Mouse (Mus musculus) limb, embryonic 15.5 days (tissue): Measurements from ENCODE around the gene Foxk1. TPM values are rescaled to one million over a fixed set of nuclear protein-coding genes. Genes with fewer than 3 reads are reported as not detected.

Source experiments
- ATAC-seq: fragments of 200-750 bp; cut with Nextera tagmentation; 2 replicates; pipeline ENCODE4 v1.8.0; 2017; ENCODE audit warnings: low read depth, moderate TSS enrichment; ENCODE audit not compliant: insufficient number of reproducible peaks, low FRiP score, low TSS enrichment
- H3K27ac ChIP-seq: fragments of 300-500 bp; sonication (generic); 2 replicates; pipeline ENCODE4 v1.5.1; 2015; ENCODE audit warnings: moderate library complexity, mild to moderate bottlenecking, inconsistent platforms
- H3K27me3 ChIP-seq: fragments of 300-500 bp; sonication (generic); 2 replicates; pipeline ENCODE4 v1.6.1; 2015; ENCODE audit warnings: inconsistent platforms
- H3K36me3 ChIP-seq: fragments of 300-500 bp; sonication (generic); 2 replicates; pipeline ENCODE4 v1.6.1; 2015; ENCODE audit warnings: inconsistent platforms
- H3K4me1 ChIP-seq: fragments of 300-500 bp; sonication (generic); 2 replicates; pipeline ENCODE4 v1.6.1; 2015; ENCODE audit warnings: inconsistent platforms
- H3K4me2 ChIP-seq: fragments of 300-500 bp; sonication (generic); 2 replicates; pipeline ENCODE4 v1.6.1; 2015; ENCODE audit warnings: mild to moderate bottlenecking, inconsistent platforms
- H3K4me3 ChIP-seq: fragments of 300-500 bp; sonication (generic); 2 replicates; pipeline ENCODE4 v1.5.1; 2015; ENCODE audit warnings: mild to moderate bottlenecking, inconsistent platforms
- H3K9ac ChIP-seq: fragments of 300-500 bp; sonication (generic); 2 replicates; pipeline ENCODE4 v1.6.1; 2015; ENCODE audit warnings: inconsistent platforms
- H3K9me3 ChIP-seq: fragments of 300-500 bp; sonication (generic); 2 replicates; pipeline ENCODE4 v1.6.1; 2016; ENCODE audit warnings: inconsistent platforms
- WGBS: fragments of 180-500 bp; shearing (Covaris S2); methylation state at CpG from one replicate; pipeline ENCODE4 v1.1.7; 2015; 5-methylcytosine and 5-hydroxymethylcytosine counted together
- polyA plus RNA-seq: library from polyadenylated mRNA; unstranded; fragments of >200 nt; fragmentation: Nextera tagmentation; extraction: Ambion mirVana; gene quantifications from 2 replicates; pipeline ENCODE4 v1.2.1, GENCODE M21; 2015

Gene Foxk1
- polyA plus RNA-seq, 1 experiment from 2014 or later: 5.3 TPM

DNA sequence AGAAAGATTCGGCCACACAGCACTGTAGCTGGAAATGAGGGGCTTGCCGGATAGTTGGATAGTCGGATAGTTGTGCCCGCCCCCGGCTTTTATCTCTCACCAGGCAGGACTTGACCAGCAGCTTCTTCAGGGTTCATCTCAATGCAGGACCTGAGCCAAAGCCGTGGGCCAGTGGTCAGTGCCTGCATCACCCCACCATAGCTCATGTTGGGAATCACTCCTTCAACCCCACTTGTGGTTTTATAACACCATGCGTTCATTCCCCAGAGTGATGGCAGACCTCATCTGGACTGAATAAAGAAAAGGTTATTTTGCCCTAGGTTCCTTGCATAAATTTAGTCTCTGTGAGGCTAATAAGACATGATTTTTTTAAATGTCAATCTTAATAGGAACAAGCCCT lies 9.1 kb downstream of the Foxk1 start:
- no peak for ATAC-seq
- peaks cover 17% of the 10 kb centered on the region for H3K36me3 ChIP-seq
- H3K9me3 ChIP-seq: no peaks in the 10 kb centered on the region
- 37% methylated on average over 7 of the region's 7 CpGs for WGBS
- no peak overlapping the region for H3K4me3 ChIP-seq
- no peak overlapping the region for H3K27ac ChIP-seq
- no peak overlapping the region for H3K4me2 ChIP-seq
- H3K9ac ChIP-seq: no peak overlapping the region
- peaks cover 56% of the 10 kb centered on the region for H3K4me1 ChIP-seq
- no peaks in the 10 kb centered on the region for H3K27me3 ChIP-seq

DNA sequence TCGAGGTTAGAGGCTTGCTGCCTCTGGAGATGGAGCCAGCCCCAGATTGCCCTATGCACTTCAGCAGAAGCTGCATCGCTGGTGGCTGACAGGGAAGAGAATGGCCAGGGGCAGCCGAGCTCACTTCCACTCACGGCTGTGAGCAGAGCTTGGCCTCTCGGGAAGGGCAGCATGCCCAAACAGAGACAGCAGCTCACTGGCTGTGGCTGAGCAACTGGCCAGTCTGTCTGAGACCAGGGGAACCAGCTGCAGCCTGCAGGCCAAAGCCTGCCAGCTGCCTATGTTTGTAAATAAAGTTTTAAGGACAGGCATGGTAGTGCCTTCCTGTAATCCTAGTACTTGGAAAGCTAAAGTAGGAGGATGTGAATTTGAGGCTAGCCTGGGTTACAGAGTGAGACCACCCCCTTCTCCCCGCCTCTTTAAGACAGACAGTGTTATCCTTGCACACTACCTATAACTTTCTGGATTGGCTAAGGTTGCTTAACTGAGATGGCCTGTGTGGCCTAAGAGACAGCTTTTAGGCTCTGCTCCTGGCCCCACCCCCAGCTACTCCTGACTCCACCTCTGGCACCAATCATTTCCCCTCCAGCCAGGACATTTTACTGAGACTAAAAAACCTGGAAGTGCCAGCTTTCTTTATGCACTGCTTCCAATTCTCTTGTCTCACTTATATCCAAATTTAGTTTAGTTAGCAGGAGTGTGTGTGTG lies 11.5 kb downstream of the Foxk1 start:
- Histone ChIP-seq H3K9me3 (no peaks in the 10 kb centered on the region), H3K9ac (no peak overlapping the region), H3K27ac (peak overlapping the region; percentile 28), H3K36me3 (peaks cover 2% of the 10 kb centered on the region; the same call in 1 of the 2 replicates), H3K4me3 (no peak overlapping the region), H3K27me3 (no peaks in the 10 kb centered on the region), H3K4me2 (no peak overlapping the region), H3K4me1 (peaks cover 56% of the 10 kb centered on the region)
- WGBS: 49% methylated on average over 6 of the region's 6 CpGs
- no peak for ATAC-seq

- no peaks in the 10 kb centered on the region for H3K9me3 ChIP-seq
- peaks cover 56% of the 10 kb centered on the region for H3K4me1 ChIP-seq
- peaks cover 6% of the 10 kb centered on the region; the same call in 1 of the 2 replicates for H3K36me3 ChIP-seq
- H3K9ac ChIP-seq: no peak overlapping the region
- WGBS: 47% methylated on average over 9 of the region's 9 CpGs
- ATAC-seq: no peak
- no peaks in the 10 kb centered on the region for H3K27me3 ChIP-seq
- H3K27ac ChIP-seq: no peak overlapping the region
- H3K4me3 ChIP-seq: no peak overlapping the region
- no peak overlapping the region for H3K4me2 ChIP-seq
These were observed 12.6 kb downstream of the Foxk1 start for GRCm38 (mm10) chr5:142413723-142414445.

DNA sequence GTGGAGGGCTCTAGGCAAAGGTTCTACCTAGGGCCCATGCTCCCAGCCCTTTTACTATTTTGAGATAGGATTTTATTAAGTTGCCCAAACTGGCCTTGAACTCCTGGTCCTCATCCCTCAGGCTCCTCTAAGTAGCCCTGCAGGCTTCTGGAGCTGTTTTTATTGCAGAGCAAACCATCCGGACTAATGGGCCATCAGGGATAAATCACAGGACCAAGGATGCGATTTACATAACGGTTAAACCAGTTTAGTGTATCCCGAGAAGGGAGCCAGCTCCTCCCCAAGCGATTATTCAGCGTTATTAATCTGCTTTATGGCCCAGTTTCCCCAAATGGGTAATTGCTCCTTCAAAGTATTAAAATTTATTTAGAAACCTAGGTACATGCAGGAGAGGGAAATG lies 14.1 kb downstream of the Foxk1 start:
- Histone ChIP-seq H3K9me3 (no peaks in the 10 kb centered on the region), H3K36me3 (peaks cover 20% of the 10 kb centered on the region; the same call in 1 of the 2 replicates), H3K4me2 (no peak overlapping the region), H3K9ac (no peak overlapping the region), H3K27me3 (no peaks in the 10 kb centered on the region), H3K4me3 (no peak overlapping the region), H3K4me1 (peaks cover 45% of the 10 kb centered on the region), H3K27ac (no peak overlapping the region)
- no peak for ATAC-seq
- WGBS: 22% methylated on average over 6 of the region's 6 CpGs

GRCm38 (mm10) chr5:142416070-142416775 lies 14.9 kb downstream of the Foxk1 start:
- Histone ChIP-seq H3K4me1 (peaks cover 41% of the 10 kb centered on the region), H3K9ac (no peak overlapping the region), H3K27me3 (no peaks in the 10 kb centered on the region), H3K4me3 (no peak overlapping the region), H3K4me2 (no peak overlapping the region), H3K36me3 (peaks cover 22% of the 10 kb centered on the region; the same call in 1 of the 2 replicates), H3K27ac (no peak overlapping the region), H3K9me3 (no peaks in the 10 kb centered on the region)
- 37% methylated on average over 14 of the region's 14 CpGs for WGBS
- ATAC-seq: no peak

DNA sequence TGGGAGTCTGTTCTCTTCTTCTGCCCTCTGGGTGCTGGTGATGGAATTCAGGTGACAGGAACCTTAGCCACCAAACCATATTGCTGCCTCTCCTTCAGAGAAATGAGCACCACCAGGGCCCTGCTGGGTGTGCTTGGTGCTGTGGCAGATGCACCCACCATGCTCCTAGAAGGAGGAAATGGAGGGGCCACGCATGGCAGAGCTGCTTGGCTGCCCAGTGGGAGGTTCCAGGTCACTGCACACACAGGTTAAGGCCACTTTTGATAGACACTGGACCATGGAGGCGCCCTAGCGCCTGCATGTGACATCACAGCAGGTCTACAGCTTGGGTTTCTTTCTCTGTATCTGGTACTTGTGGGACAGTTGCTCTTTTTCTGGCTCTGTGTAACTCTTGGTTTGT lies 15.8 kb downstream of the Foxk1 start:
- no peak overlapping the region for H3K4me2 ChIP-seq
- WGBS: 85% methylated on average over 3 of the region's 3 CpGs
- ATAC-seq: no peak
- peaks cover 30% of the 10 kb centered on the region; the same call in 1 of the 2 replicates for H3K36me3 ChIP-seq
- no peak overlapping the region for H3K9ac ChIP-seq
- H3K4me1 ChIP-seq: peaks cover 41% of the 10 kb centered on the region
- H3K27me3 ChIP-seq: no peaks in the 10 kb centered on the region
- no peak overlapping the region for H3K4me3 ChIP-seq
- no peak overlapping the region for H3K27ac ChIP-seq
- H3K9me3 ChIP-seq: no peaks in the 10 kb centered on the region

DNA sequence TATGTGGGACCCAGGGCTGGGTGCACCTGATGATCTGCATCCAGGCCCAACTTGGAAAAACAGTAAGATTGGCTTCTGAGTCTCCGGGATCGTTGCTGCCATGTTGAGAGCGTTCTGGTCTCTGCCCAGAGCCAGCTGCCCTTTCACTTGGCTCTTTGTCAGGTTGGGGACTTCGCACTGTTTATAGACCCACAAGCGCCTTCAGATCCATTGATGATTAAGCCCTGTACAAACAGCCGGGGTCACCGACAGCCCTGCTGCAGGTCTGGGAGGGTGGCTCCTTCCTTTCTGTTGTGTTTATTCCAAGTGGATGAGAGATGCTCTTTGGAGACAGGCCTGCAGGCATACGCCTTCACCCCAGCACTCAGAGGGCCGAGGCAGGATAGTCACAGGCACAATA lies 16.6 kb downstream of the Foxk1 start:
- Histone ChIP-seq H3K4me3 (no peak overlapping the region), H3K27me3 (no peaks in the 10 kb centered on the region), H3K36me3 (peaks cover 33% of the 10 kb centered on the region; the same call in 1 of the 2 replicates), H3K4me2 (no peak overlapping the region), H3K9ac (no peak overlapping the region), H3K9me3 (no peaks in the 10 kb centered on the region), H3K4me1 (peaks cover 34% of the 10 kb centered on the region), H3K27ac (no peak overlapping the region)
- 76% methylated on average over 9 of the region's 9 CpGs for WGBS
- ATAC-seq: no peak

GRCm38 (mm10) chr5:142418419-142418818 lies 17.1 kb downstream of the Foxk1 start:
- Histone ChIP-seq H3K36me3 (peaks cover 33% of the 10 kb centered on the region; the same call in 1 of the 2 replicates), H3K27me3 (no peaks in the 10 kb centered on the region), H3K9me3 (no peaks in the 10 kb centered on the region), H3K4me3 (no peak overlapping the region), H3K9ac (no peak overlapping the region), H3K4me1 (peaks cover 29% of the 10 kb centered on the region), H3K27ac (no peak overlapping the region), H3K4me2 (no peak overlapping the region)
- 93% methylated on average over 4 of the region's 4 CpGs for WGBS
- ATAC-seq: no peak

- Histone ChIP-seq H3K4me3 (no peak overlapping the region), H3K9me3 (no peaks in the 10 kb centered on the region), H3K4me1 (peaks cover 28% of the 10 kb centered on the region), H3K27ac (no peak overlapping the region), H3K4me2 (no peak overlapping the region), H3K27me3 (no peaks in the 10 kb centered on the region), H3K36me3 (peaks cover 33% of the 10 kb centered on the region; the same call in 1 of the 2 replicates), H3K9ac (no peak overlapping the region)
- WGBS: 94% methylated on average over 4 of the region's 4 CpGs
- ATAC-seq: no peak
These were observed 19.0 kb downstream of the Foxk1 start for GRCm38 (mm10) chr5:142420317-142420716.

DNA sequence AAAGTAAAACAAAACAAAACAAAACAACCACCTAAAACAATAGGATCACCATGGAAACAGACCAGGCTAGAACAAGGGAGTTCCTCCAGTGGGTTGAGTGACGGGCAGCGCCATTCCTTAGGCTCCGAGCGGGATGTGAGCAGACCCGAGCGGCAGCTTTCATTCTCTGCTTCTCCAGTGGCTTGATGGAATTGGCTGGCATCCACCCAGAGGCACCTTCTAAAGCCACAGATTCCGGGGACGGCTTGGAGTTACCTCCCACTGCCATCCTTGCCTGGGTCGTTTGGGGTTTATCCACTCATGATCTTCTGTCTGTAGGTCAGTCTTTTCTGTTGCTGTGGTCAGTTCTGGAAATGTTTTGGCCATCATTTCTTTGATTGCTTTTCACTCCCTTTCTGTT lies 19.6 kb downstream of the Foxk1 start:
- H3K4me3 ChIP-seq: no peak overlapping the region
- WGBS: 85% methylated on average over 9 of the region's 9 CpGs
- H3K36me3 ChIP-seq: peaks cover 33% of the 10 kb centered on the region; the same call in 1 of the 2 replicates
- H3K9me3 ChIP-seq: no peaks in the 10 kb centered on the region
- no peak overlapping the region for H3K9ac ChIP-seq
- no peak overlapping the region for H3K27ac ChIP-seq
- ATAC-seq: no peak
- H3K4me1 ChIP-seq: peaks cover 30% of the 10 kb centered on the region
- H3K27me3 ChIP-seq: no peaks in the 10 kb centered on the region
- no peak overlapping the region for H3K4me2 ChIP-seq

- H3K4me1 ChIP-seq: peaks cover 31% of the 10 kb centered on the region
- no peak for ATAC-seq
- no peak overlapping the region for H3K4me3 ChIP-seq
- no peak overlapping the region for H3K4me2 ChIP-seq
- 83% methylated on average over 5 of the region's 5 CpGs for WGBS
- no peak overlapping the region for H3K9ac ChIP-seq
- peaks cover 33% of the 10 kb centered on the region; the same call in 1 of the 2 replicates for H3K36me3 ChIP-seq
- no peaks in the 10 kb centered on the region for H3K9me3 ChIP-seq
- no peaks in the 10 kb centered on the region for H3K27me3 ChIP-seq
- no peak overlapping the region for H3K27ac ChIP-seq
These were observed 20.6 kb downstream of the Foxk1 start for GRCm38 (mm10) chr5:142421886-142422285.

DNA sequence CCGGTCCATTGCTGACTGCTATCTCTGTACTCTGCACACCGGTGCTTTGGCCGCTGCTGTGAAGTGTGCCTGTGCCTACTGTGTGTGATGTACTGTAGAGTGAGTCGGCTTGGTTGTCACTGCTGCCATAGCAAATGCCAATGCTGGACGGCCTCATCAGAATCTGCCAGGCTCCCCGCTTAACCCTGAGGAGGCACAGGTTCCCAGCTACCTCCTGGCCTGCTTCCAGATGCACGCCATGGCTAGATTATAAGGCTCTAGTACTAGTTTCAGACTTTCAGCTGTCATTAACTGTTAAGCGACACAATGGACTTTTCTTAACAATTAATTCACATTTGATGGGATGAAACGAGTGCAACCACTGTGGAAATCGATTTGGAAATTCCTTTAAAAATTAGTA lies 21.8 kb downstream of the Foxk1 start:
- no peak overlapping the region for H3K4me2 ChIP-seq
- H3K4me3 ChIP-seq: no peak overlapping the region
- no peak overlapping the region for H3K27ac ChIP-seq
- H3K9me3 ChIP-seq: no peaks in the 10 kb centered on the region
- H3K9ac ChIP-seq: no peak overlapping the region
- ATAC-seq: no peak
- peaks cover 33% of the 10 kb centered on the region; the same call in 1 of the 2 replicates for H3K36me3 ChIP-seq
- H3K27me3 ChIP-seq: no peaks in the 10 kb centered on the region
- WGBS: 82% methylated on average over 10 of the region's 10 CpGs
- H3K4me1 ChIP-seq: peaks cover 40% of the 10 kb centered on the region
